Mouse (Mus musculus): ENCODE data around the gene Ppm1h.

Gene Ppm1h

DNA sequence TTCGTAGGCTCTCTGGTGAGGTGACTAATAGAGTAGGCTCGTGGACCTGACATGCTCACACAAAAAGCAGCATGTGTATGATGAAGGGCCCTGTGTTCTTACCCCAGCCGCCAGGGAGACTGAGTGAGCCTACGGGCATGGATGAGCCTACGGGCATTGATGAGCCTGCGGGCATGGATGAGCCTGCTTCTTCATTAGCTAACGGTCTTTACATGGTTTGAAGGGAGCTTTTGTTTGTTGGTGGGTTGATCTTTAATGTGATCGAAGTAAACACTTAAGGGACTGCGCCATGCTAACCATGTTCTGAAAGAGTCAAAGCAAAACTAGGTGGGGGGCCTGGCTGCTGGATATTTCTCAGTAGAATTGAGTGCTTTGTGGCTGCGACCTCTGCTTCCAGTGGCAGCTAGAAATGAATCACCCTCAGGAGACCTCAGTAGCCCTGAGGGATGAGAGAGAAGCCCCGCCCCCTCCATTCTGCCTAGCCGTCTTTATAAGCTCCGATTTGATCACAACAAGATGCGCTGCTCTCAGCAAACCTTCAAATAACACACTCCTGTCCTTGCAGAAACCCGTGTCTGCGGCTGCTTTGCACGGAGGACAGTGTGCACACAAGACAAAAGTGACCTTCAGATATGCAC lies 183.9 kb downstream of the Ppm1h start:
- DNase-seq = no peak

DNA sequence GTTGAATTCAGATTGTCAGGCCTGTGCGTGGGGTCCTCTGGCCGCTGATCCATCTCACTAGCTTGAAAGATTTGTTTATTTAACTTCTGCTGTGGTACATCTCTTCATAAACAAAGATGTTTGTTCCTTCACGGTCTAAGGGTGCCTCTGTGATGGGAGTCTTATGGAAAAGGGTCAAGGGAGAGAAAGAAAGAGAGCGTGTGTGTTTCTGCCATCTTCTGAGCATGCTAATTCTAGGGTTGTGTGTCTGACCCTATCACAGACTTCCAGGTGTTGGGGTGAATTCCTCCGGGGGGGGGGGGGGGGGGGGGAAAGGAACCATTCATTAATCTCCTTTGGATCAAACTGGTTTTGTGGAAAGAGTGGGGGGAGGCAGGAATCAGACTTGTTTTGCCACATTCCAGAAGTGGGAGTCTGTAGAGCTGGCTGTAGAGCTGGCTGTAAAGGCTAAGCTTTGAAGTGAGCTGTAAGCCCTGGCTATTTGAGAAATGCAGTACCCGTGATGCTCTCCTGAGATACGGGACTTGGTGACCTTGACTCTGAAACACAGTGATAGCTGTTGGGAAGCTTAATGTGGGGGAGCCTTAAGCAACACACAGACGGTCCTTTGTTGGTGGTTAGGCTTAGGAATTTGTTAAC lies 191.4 kb downstream of the Ppm1h start:
- DNase-seq = no peak

GRCm38 (mm10) chr10:122870848-122871494 lies 192.4 kb downstream of the Ppm1h start:
- no peak for DNase-seq

GRCm38 (mm10) chr10:122872720-122873119 lies 194.2 kb downstream of the Ppm1h start:
- no peak for DNase-seq

DNA sequence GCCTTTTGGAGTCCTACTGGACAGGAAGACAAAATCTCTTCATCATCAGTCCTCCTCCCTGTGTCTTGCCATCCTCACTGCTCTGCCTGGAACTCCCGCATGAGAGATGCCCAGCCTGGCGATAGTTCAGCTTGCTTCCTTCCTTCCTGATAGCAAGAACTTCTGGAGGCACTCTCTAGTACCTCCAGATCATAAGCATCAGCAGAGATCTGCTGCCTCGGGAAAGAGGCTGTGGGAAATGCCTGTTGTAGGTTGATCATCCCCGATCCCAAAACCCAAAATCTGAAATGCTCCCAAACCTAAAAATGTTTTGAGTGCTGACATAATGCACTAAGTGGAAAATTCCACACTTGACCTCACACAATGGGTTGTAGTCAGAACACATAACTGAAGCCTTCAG lies 198.4 kb downstream of the Ppm1h start:
- no peak for DNase-seq

DNA sequence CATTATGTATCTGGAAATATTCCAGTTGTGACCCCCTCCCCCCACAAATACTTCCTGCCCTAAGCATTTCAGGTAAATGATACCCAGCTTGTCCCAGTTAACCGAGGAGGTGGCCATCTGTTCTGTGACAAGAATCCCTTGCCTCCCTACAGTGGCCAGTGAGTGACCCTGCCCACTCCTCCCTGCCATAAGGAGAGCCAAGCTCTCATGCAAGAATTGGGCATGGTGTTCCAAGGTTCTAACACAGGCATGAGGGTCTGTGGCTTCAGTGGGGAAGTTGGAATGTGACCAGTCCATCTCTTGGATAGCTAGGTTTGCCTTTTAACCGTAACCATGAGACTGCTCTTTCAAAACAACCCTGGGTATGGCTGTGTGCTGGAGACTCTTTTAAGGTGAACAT lies 198.9 kb downstream of the Ppm1h start:
- no peak for DNase-seq

GRCm38 (mm10) chr10:122881456-122881855 lies 202.9 kb downstream of the Ppm1h start:
- DNase-seq = no peak

DNA sequence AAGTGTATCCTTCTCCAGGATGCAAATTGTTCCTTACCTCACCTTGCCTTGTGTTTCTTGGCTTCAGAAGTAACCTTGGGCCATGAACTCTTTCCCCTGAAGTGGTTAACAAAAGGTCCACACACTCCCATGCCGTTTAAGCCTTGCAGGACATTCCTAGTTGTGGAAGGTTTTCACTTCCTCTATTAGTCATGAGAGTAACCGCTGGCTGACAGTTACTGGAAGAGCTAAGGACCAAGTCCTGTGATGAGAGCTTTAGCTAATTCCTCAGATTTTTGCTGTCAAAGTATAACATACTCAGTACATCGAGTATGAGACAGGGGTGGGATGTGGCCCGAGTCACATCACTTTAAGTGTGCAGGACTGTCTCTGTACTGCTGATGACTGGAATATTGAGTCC lies 204.1 kb downstream of the Ppm1h start:
- no peak for DNase-seq

GRCm38 (mm10) chr10:122883823-122884743 lies 205.5 kb downstream of the Ppm1h start:
- no peak for DNase-seq

- no peak for DNase-seq
Observed at GRCm38 (mm10) chr10:122885301-122885700, 206.7 kb downstream of the Ppm1h start.

GRCm38 (mm10) chr10:122886055-122886915 lies 207.7 kb downstream of the Ppm1h start:
- DNase-seq = no peak

DNA sequence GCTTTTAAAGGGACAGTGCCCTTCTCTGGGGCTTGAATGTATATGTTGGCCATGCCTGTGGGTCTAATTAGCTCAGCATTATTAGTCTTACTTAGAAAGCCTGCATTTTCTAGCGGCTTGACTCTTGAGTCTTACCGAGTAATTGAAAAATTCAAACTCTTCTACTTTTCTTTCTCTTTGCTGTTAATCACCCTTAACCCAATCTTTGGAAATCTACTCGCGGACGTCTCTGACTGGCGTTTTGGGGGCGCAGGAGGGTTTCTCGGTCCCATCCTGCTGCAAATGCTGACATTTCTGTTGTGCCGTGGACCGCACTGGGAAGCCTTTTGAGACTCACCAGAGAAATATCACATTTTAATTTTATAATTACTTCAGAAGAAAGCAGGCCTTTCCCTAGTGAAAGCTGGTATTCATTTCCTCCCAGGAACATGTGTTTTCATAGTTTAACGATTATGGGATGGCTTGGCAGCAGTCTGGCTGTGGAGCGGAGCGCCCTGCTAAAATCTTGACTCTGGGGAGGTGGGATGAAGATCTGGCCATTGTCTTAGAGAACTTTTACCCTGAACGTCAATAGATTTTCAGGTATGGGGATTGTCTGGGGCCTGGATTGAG lies 208.5 kb downstream of the Ppm1h start:
- no peak for DNase-seq

GRCm38 (mm10) chr10:122887528-122888183 lies 209.1 kb downstream of the Ppm1h start:
- no peak for DNase-seq

GRCm38 (mm10) chr10:122890682-122891350 lies 212.3 kb downstream of the Ppm1h start:
- DNase-seq = no peak

DNA sequence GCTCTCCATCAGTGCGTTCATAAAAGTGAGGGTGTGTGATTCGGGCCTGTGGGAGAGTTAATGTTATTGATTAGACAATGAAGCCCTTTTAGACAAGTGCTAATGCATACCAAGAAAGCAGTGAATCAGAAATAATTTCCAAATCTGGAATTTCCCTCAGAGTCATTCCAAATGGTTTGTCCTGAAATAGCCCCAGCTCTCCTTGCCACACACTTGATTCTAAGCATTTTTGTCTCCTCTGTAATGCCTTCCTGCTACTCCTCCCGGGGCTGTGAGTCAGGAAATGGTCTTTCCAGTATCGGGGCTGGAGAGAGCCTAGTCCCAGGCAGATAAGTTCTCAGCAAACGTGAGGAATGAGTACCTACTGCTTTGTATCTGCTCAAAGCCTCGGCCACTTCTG lies 212.9 kb downstream of the Ppm1h start:
- DNase-seq = no peak

DNA sequence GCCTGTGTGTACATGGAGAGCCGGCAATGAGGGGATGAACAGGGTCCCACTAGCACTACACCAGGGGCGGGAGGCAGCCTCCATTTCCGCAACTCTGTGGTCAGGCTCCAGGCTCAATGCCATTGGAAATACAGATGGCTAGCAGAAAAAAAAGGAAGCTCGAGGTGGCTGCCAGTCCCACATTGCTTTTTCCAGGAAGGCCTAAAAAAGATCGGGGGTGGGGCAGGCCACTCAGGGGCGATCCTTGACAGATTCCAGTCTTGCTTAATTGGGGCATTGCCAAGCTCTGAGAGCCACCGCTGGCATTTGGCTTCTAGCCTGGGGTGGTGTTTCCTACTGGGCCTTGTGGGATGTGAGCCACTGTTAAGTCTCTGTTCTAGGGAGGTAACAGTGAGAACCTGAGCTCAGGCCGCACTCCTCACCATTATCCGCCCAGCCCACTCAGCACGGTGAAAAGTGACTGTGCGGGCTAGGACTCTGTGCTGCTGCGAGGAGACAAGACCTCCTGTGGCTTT lies 216.1 kb downstream of the Ppm1h start:
- DNase-seq = peak; percentile 10 to 13

DNA sequence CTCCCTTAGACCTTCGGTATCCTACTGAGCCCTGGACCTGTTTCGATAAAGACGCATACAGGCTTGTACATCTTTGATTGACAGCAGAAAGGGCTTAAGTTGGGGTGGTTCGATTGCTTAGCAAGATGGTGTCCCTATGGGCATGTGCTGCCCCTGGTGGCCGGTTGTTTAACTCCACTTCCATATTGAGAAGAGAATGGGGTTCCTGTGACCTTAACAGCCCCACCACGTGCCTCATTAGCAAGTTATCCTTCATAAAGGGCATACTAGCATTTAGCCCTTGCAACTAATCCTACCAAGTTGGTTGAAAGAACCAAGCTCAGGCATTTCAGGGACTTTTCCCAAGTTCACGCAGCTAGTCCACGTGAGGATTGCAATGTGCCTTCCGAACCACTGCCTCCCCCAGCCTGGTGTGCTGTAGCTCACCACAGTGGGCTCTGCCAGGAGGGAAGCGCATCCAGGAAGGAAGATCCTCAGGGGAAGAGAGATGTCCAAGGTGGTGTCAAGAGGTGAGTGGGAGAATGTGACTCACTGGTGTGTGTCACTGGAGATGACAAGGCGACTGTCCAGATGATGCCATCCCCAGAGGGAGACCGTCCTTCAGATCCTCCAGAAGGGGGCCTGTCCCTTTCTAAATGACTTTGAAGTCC lies 216.7 kb downstream of the Ppm1h start:
- DNase-seq = peak in 1 of 2 experiments; percentile 42

GRCm38 (mm10) chr10:122899971-122900370 lies 221.4 kb downstream of the Ppm1h start:
- DNase-seq = no peak

DNA sequence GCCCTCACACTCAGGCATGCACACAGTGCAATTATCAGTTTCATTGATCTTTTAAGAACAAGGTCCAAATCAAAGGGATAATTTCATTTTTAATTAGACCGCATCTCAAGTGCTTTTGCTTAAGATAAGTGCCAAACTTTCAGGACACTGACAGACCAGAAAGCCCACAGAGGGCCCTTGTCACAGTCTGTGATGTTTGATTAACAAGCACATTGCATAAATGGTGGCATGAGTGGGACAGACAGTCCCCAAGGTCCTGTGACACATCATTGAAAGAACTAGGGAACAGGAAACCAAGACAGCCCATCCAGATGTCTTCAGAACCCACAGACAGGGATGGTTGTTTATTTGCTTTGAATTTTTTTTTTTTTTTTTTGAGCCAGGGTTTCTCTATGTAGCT lies 221.9 kb downstream of the Ppm1h start:
- no peak for DNase-seq

GRCm38 (mm10) chr10:122901379-122901778 lies 222.8 kb downstream of the Ppm1h start:
- DNase-seq = no peak
